In the genomic region with DNA sequence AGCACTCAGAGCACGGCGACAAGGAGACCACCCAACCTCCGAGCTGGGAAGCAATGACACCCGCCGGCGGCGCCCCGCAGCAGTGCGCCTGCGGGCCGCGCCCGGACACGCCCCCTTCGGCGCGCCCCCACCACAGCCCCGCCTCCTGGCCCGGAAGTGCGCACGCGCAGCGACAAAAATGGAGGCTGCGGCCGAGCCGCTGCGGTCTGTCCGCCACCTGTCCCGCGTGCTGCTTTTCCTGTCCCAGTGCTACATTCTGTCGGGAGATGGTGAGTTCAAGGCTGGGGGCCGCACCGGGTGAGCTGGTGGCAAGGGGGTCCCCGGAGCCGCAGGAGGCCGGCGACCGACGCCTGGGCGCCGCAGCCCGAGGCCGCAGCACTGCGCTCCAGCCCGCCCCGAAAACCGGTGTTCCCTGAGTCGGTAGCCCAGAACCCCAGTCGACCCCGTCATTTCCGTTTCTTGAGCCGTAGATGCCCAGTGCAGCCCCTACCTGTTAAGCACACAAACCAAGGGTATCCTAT, we compare ENCODE assay signal across 8 mouse cellular contexts. TPM values are rescaled to one million over a fixed set of nuclear protein-coding genes. Genes with fewer than 3 reads are reported as not detected.
A peak's percentile ranks its signal among the peaks of the same experiment; 100 is the strongest.
DNase-seq lines count a peak whose midpoint lies in the region; ATAC-seq and TF ChIP-seq lines count a peak whose summit lies in the region.

No protein-coding gene starts in this region.

- peaks cover 35% of the 10 kb centered on the region for H3K36me3 ChIP-seq in hindbrain, embryonic 10.5 days
- H3K36me3 ChIP-seq in lung, embryonic 15.5 days: peaks cover 15% of the 10 kb centered on the region

- peak overlapping the region; percentile 91 for H3K4me3 ChIP-seq in hindbrain, embryonic 10.5 days
- peak overlapping the region; percentile 69 for H3K4me3 ChIP-seq in lung, embryonic 15.5 days
- H3K4me3 ChIP-seq in olfactory bulb, adult 2 months (ENCODE audit: insufficient read depth, low read depth, low read length): peak overlapping the region; percentile 84

- H3K9me3 ChIP-seq in hindbrain, embryonic 10.5 days: no peaks in the 10 kb centered on the region
- no peaks in the 10 kb centered on the region for H3K9me3 ChIP-seq in lung, embryonic 15.5 days

- H3K4me2 ChIP-seq in lung, embryonic 15.5 days: peak overlapping the region; percentile 77

- peak; percentile 93 for ATAC-seq in frontal cortex, adult (ENCODE audit: low TSS enrichment)
- ATAC-seq in lung, embryonic 15.5 days (ENCODE audit: borderline replicate concordance, extremely low read depth, low FRiP score, low TSS enrichment): peak; percentile 96

- TF ChIP-seq POLR2A in olfactory bulb, adult 2 months (IDR thresholded peaks at IDR 0.05; ENCODE audit: insufficient read depth, low read depth, low read length): peak; percentile 76

- peak; percentile 85 for DNase-seq in MN1 (ENCODE audit: low spot score)
- DNase-seq in cerebellum, adult 8-10 months: peak; percentile 88
- DNase-seq in hindbrain, embryonic 10.5 days (ENCODE audit: low spot score): peak; percentile 89
- DNase-seq in layer of hippocampus, adult 9-10 months (ENCODE audit: low spot score): peak; percentile 59
- DNase-seq in thymus, adult 18-20 months: peak; percentile 76 to 77

- peak overlapping the region; percentile 96 for H3K27ac ChIP-seq in hindbrain, embryonic 10.5 days
- H3K27ac ChIP-seq in lung, embryonic 15.5 days: peak overlapping the region; percentile 94
- H3K27ac ChIP-seq in olfactory bulb, adult 2 months (ENCODE audit: insufficient read depth, low read depth, low read length): no peak overlapping the region

- peaks cover 20% of the 10 kb centered on the region for H3K4me1 ChIP-seq in hindbrain, embryonic 10.5 days (replicated peaks)
- peaks cover 8% of the 10 kb centered on the region; the same call in 1 of the 2 replicates for H3K4me1 ChIP-seq in lung, embryonic 15.5 days
- peaks cover 7% of the 10 kb centered on the region for H3K4me1 ChIP-seq in olfactory bulb, adult 2 months (ENCODE audit: control insufficient read depth, insufficient read depth, low read length)

- TF ChIP-seq CTCF in olfactory bulb, adult 2 months (IDR thresholded peaks at IDR 0.05; ENCODE audit: insufficient read depth, low read depth, low read length): no peak

- H3K9ac ChIP-seq in lung, embryonic 15.5 days: peak overlapping the region; percentile 74

- under 1% methylated on average over 52 of the region's 52 CpGs for WGBS in hindbrain, embryonic 10.5 days
- WGBS in lung, embryonic 15.5 days: under 1% methylated on average over 52 of the region's 52 CpGs
- under 1% methylated on average over 51 of the region's 52 CpGs for WGBS in olfactory bulb, adult 2 months

- no peaks in the 10 kb centered on the region for H3K27me3 ChIP-seq in hindbrain, embryonic 10.5 days (ENCODE audit: insufficient read depth, poor library complexity, severe bottlenecking)
- H3K27me3 ChIP-seq in lung, embryonic 15.5 days: no peaks in the 10 kb centered on the region

RNA-seq across cellular contexts. Expression of a gene that starts 2.4 kb away (rescaled TPM):
- 80.0 and 81.1 TPM in 2 replicates for polyA plus RNA-seq in hindbrain, embryonic 10.5 days (2016; fragmentation: Nextera tagmentation; extraction: Ambion mirVana)
- 84.1 and 85.3 TPM in 2 replicates for polyA plus RNA-seq in lung, embryonic 15.5 days (2015; fragmentation: Nextera tagmentation; extraction: Ambion mirVana)
- polyA plus RNA-seq in olfactory bulb, adult 2 months (2012; ENCODE audit: insufficient read depth, insufficient read length, low replicate concordance, missing spikeins): not detected in 2 replicates

RNA-seq across cellular contexts. Expression of a gene that starts 48.7 kb away (rescaled TPM):
- polyA plus RNA-seq in hindbrain, embryonic 10.5 days (2016; fragmentation: Nextera tagmentation; extraction: Ambion mirVana): 6.3 and 7.3 TPM in 2 replicates
- polyA plus RNA-seq in lung, embryonic 15.5 days (2015; fragmentation: Nextera tagmentation; extraction: Ambion mirVana): 8.6 and 9.1 TPM in 2 replicates
- polyA plus RNA-seq in olfactory bulb, adult 2 months (2012; ENCODE audit: insufficient read depth, insufficient read length, low replicate concordance, missing spikeins): not detected in 2 replicates

Comparison
In these comparisons a context has a peak if more than half of its experiments do, and no peak if none do; other contexts are left out.
1. RNA of a gene that starts 2.4 kb away (polyA plus RNA-seq): 84.1 to 85.3 TPM in lung, embryonic 15.5 days and 80.0 to 81.1 TPM in hindbrain, embryonic 10.5 days; not detected in olfactory bulb, adult 2 months; every median in the first group is over 10 times any median in the second.
2. Peak in every context shown above with its lines, with median percentiles within 50 percentile points of each other: DNase-seq and H3K4me3 ChIP-seq.